Mouse (Mus musculus) adrenal gland, postnatal 14 days (tissue): ENCODE data around the gene Timp3. TPM values are rescaled to one million over a fixed set of nuclear protein-coding genes. Genes with fewer than 3 reads are reported as not detected.
A peak's percentile ranks its signal among the peaks of the same experiment; 100 is the strongest.

Experiments used
- DNase-seq: peaks from one replicate; pipeline ENCODE4 v3.0.0; 2021; ENCODE audit warnings: mixed read lengths
- total RNA-seq: library from RNA; stranded (reverse); gene quantifications from 2 replicates; pipeline ENCODE4 v1.2.3, GENCODE M21; 2021

Gene Timp3
- total RNA-seq, 1 experiment from 2014 or later: 283 TPM

GRCm38 (mm10) chr10:86328691-86329090 lies 28.5 kb downstream of the Timp3 start:
- no peak for DNase-seq

GRCm38 (mm10) chr10:86329241-86329882 lies 29.2 kb downstream of the Timp3 start:
- no peak for DNase-seq

DNA sequence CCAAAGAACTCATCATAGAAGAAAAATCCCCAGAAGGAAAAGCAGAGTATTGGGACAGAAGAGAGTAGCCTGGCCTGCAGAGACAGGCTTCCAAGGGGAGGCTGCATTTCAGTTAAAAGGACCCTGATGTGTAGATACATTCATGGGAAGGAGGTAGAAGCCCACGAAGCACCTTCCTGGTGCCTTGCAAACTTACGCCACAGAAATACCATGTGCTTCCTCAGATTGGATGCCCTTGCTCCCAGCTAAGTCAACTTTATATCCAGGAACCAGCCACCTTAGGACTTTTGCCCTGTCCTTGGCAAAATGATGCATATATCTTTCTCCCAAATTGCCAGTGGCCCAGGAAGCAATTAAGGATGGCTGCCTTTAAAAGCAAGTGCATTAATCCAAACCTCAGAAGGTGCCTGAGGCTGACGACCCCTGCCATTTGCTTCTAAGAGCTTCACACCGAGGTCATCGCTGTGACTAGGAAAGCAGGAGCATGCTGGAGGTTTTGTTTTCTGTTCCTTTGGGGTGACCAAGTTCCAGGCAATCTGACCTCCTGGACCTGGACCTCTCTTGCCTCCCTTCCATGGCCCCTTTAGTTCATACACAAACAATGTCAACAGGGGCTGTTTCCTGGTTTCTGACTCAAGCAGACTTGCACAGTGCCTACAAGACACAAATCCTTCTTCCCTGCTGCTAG lies 31.0 kb downstream of the Timp3 start:
- no peak for DNase-seq

DNA sequence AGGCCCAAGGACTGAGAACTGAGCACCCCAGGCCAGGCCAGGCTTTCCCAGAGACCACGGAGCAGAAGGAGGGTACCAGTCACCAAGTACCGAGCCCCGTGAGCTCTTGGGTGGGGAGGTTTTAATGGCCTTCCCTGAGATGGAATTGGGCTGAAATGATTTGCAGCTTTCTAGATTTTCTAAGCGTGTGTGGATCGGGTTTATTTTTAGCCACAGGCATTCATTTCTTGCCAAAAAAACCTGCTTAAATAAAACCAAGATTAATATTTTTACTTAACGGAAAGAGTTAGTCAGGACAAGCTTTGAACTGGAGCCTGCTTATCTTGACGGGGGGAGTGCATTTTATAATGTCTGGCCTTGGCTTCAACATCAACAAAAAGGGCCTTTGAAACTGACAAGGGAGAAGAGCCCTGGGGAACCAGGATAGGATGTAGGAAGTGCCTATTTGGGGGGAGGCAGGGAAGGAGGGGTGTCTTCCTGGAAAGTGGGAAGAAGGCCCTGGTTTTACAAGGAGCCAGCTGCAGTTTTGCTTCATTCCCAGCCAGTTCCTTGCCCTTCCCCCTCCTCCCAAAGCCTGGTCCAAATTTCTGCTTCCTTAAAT lies 31.6 kb downstream of the Timp3 start:
- peak; percentile 66 for DNase-seq

- no peak for DNase-seq
Measured at GRCm38 (mm10) chr10:86332942-86333341, 32.8 kb downstream of the Timp3 start.

- no peak for DNase-seq
Measured at GRCm38 (mm10) chr10:86334581-86334980, 34.4 kb downstream of the Timp3 start.

DNA sequence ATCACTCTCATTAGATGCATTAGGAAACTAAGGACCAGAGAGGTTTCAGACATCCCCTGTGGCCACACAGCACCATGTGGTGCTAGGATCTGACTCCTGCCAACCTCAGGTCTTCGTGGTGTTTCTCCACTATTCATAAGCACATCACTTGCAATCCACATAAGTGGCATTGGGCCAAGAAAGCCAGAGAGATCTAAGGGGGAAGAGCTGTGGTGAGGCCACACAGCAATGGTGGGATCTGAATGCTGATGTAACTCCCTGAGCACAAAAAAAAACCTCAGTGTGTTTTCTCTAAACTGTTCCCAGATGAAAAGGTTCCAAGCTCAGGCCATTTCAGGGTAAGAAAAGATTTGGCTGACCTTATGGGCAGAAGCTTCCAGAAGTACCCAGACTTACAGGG lies 36.3 kb downstream of the Timp3 start:
- DNase-seq: peak; percentile 62

DNA sequence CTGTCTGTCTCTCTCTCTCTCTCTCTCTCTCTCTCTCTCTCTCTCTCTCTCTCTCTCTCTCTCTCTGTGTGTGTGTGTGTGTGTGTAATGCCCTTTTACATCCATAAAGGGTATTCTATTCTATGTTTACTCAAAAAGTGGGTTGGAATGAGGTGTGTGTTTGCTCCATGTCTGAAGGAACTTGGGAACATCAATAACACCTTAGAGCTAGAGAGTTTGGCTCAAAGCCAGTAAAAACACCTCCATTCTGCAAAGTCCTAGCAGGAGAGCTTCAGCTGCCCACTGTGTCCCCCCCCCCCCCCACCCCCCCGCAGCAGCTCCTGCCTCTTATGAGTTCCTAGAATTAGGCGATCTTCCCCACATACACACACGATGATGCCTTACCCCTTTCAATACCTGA lies 37.1 kb downstream of the Timp3 start:
- DNase-seq: no peak

DNA sequence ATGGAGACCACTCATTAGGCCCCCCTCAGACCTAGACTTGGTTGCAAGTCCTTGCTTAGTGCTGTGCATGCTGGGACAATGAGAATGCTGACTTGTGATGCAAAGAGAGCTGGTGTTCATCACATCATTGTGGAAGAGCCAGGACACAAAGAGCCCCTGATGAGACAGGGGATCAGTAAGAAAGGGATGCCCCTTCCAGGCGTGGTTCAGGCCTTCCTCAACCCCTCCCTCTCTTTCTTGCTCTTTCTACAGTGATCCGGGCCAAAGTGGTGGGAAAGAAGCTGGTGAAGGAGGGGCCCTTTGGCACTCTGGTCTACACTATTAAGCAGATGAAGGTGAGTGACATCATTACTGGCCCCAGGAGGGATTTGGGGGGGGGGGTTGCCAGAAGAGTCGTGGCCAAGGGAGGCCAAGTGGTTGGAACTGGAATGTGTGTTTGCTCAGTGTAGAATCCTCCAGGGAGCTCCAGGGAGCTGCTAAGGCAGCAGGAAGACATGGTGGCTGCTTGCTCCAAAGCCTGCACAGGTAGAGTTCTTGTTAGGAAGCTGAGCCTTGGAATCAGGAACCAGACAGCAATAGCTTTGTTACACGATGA lies 38.0 kb downstream of the Timp3 start:
- no peak for DNase-seq

GRCm38 (mm10) chr10:86339121-86339520 lies 38.9 kb downstream of the Timp3 start:
- no peak for DNase-seq

GRCm38 (mm10) chr10:86339649-86340379 lies 39.6 kb downstream of the Timp3 start:
- DNase-seq: peak; percentile 93

DNA sequence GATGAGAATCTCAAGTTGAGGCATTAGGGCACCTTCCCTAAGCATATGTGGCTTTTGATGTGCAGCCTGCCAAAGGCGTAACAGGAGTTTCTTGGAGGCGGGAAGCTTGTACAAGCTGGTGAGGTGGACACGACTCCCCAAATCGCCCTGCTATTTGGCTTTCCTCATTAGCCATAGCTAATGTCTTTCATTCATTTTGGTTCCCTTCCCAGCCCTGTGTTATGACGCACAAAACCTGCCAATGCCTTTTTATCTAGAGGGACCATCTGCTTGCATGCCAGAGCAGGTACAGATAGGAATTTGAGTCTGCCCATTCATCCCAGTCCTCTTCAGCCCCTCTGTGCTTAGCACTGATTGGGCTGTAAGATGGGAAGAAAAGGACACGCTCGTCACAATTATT lies 40.2 kb downstream of the Timp3 start:
- no peak for DNase-seq

- DNase-seq: no peak
Measured at GRCm38 (mm10) chr10:86340991-86341527, 40.9 kb downstream of the Timp3 start.

GRCm38 (mm10) chr10:86341589-86341988 lies 41.4 kb downstream of the Timp3 start:
- peak; percentile 85 for DNase-seq

DNA sequence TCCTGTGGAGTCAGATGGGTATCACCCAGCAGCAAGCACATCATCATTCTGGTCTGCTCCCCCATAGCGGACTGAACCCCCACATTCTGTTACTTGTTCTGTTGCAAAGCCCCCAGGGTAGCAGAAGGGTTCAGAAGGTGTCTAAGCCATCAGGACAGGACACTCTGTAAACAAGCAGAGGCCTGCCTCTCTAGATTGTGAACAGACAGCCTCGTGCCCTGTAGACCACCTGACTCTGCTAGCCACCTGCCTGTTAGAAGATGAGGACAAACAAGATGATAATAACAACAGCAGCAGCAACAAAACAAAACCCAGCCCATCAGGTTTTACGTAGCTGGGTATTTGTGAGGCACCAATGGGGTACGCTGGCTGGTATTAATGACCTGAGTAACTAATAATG lies 42.0 kb downstream of the Timp3 start:
- DNase-seq: no peak

DNA sequence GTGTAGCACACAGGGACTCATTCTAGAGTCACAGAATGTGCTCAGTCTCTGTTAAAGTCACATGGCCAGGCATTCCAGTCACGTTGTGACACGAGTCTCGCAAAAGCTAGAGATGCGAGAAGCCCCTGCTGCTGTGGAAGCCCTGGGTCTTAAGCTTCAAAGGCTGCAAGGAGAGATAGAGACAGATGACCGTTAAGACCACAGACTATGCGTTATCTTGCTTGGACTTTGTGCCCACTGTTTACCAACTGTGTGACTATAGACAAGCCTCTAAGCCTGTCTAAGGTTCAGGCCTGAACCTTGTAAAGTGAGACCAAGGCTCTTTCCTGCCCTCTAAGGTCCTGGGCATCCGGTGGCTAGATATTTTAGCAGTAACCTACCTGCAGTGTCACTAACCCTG lies 42.5 kb downstream of the Timp3 start:
- DNase-seq: no peak

DNA sequence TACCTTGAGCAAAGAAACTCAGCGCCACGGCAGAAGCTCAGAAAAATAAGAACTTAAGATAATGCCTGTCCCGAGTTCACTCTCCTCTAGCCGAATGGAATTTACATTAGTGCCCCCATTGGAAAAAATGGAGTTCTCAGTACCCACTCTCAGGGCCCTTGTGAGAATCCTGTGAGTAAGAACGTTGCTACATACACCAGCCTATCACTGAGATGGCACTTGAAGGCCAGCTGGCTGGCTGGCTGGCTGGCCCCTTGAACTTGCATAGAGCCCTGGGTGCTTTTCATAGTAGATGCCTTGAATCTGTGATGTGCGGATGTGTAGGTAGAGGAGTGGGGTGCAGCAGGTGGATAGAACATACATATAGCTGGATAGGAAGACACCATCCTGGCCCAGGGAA lies 43.2 kb downstream of the Timp3 start:
- no peak for DNase-seq

- DNase-seq: no peak
Measured at GRCm38 (mm10) chr10:86343931-86344330, 43.8 kb downstream of the Timp3 start.

DNA sequence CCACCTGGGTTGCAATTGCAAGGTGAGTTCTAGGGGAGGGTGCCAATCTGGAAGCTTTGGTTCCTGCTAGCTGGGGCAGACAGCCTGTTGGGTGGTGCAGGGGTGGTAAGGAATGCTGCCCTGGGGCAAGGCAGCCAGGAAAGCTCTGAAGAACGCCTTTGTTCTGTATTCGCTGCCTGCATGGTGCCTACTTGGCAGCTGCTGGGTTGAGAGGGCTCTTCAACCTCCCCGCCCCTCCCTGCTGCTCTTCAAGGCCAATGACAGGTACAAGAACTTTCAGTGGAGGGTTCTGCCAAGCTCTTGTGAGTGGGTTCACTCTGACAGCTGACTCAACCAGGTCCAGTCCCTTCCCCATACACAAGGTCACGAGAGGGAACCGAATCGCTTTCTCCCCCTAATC lies 44.5 kb downstream of the Timp3 start:
- peak; percentile 69 for DNase-seq

DNA sequence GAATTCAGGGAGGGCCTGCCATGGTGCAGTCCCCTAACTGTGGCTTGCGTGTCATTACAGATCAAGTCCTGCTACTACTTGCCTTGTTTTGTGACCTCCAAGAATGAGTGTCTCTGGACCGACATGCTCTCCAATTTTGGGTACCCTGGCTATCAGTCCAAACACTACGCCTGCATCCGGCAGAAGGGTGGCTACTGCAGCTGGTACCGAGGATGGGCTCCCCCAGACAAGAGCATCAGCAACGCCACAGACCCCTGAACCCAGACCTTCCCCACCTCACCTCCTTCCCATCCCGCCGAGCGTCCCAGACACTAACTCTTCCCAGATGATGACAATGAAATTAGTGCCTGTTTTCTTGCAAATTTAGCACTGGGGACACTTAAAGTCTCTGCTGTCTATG lies 45.5 kb downstream of the Timp3 start:
- DNase-seq: no peak

DNA sequence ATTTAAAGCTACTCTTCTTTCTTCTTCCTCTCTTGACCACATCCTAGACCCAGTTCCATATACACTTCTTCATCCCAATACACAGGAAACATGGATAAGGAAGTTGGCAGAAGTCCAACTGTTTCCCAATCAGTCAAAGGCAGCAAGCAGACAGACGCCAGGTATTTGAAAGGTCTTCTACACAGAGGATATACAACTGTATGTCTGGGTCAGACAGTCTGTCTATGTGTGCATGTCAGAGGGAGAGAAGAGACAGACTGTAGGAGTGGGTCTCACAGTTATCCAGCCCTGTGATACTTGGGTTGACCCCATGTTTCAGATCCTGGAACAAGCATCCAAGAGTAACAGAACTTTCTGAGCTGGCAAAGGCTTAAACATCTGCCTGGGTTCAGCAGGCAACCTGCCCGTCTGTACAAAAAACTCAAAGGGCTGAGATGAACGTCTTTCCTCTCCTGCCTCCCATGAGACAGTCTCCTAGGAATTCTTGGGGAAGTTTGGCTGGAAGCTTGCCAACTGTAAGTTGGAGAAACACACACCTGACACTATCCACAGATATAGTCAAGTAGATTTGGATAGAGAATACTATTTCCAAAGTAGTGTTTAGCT lies 46.2 kb downstream of the Timp3 start:
- no peak for DNase-seq

- no peak for DNase-seq
Measured at GRCm38 (mm10) chr10:86351287-86351686, 51.1 kb downstream of the Timp3 start.
